Mouse (Mus musculus) kidney, adult 2 months (tissue): Measurements from ENCODE around the gene Kcnq1.

Source experiments
- CTCF ChIP-seq: fragments of 200-500 bp; conservative IDR thresholded peaks from 2 replicates; pipeline ENCODE4 v1.5.1; 2011; ENCODE audit warnings: low read depth, mild to moderate bottlenecking, control low read depth, low read length, moderate library complexity, mixed read lengths; ENCODE audit not compliant: insufficient read depth, insufficient read length
- POLR2A ChIP-seq: fragments of 200-500 bp; IDR thresholded peaks from one replicate; pipeline ENCODE4 v1.6.1; 2011; ENCODE audit warnings: low read depth, low read length, control low read depth

- TF ChIP-seq CTCF = no peak
- no peak for TF ChIP-seq POLR2A
These were observed 48.3 kb downstream of the Kcnq1 start for GRCm38 (mm10) chr7:143154458-143154871.
